Mouse (Mus musculus): ENCODE measurements around the gene Scgb2b18. TPM values are rescaled to one million over a fixed set of nuclear protein-coding genes. Genes with fewer than 3 reads are reported as not detected.
"Not testable (repeated sequence)": the region's sequence is repeated elsewhere in the genome, so short reads cannot be mapped to it uniquely, and the experiment has no call there.

Gene Scgb2b18
- total RNA-seq (2022), result not detected

DNA sequence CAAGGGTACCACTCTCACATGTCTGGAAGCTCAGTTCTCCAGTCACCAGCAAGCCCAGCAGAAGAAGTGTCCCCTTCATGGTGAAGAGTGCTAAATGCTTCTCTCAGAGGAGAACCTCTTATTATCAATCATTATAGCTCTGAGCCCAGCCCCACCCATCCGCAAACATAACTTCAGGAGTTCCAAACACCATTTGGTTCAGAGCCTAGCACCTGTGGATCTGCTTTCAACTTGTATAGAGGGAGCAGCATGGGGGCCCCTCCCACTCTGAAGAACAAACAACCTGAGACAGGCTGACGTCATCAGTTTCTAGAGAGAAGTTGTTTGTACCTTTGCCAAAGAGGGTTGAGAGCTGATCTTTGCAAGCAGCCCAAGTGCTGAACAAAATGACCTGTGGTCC lies at the start of gene Scgb2b18:
Gene Scgb2b18 (minus strand): TSS at position 101 of the 400 bp plus-strand sequence.
- DNase-seq (ENCODE audit: low spot score), result not testable (repeated sequence)

DNA sequence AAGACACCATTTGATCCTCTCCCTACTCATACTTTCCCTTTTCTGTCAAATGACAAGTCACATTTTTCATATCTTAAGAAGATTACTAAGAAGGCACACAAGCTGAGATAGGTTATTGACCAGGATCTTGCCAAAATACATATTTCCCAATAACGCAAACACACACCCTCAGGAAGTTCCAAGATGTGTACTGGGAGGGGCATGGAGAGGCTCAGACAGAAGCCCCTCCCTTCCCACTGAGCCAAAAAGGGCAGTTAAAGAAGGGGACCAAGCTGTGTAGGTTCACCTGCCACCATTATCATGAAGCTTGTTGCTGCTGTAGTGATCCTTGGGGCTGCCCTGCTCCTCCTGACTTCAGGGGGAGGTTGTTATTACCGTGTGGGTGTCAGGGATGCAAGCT lies 11.6 kb upstream of the Scgb2b18 start, which contains the start of gene Scgb1b18:
Gene Scgb1b18 (plus strand): TSS at position 301 of the 400 bp plus-strand sequence.
- DNase-seq (ENCODE audit: low spot score), result not testable (repeated sequence)

Other genes with a start within 250 kb of the Scgb2b18 start
- gene Scgb2b17, start 117.3 kb downstream of the Scgb2b18 start, total RNA-seq (2022), result not detected
- not detected for gene Scgb1b17, start 110.4 kb downstream of the Scgb2b18 start, total RNA-seq (2022)
- not detected for gene Scgb1b18, start 11.7 kb upstream of the Scgb2b18 start, total RNA-seq (2022)
- not detected for gene Scgb2b19, start 106.5 kb upstream of the Scgb2b18 start, total RNA-seq (2022)
- not detected for gene Scgb1b19, start 113.4 kb upstream of the Scgb2b18 start, total RNA-seq (2022)
- not detected for gene Scgb2b20, start 192.5 kb upstream of the Scgb2b18 start, total RNA-seq (2022)
- not detected for gene Scgb1b20, start 199.4 kb upstream of the Scgb2b18 start, total RNA-seq (2022)

Data from heart, adult 8-10 months (tissue).